Mouse (Mus musculus) adrenal gland, adult 2 months (tissue): ENCODE measurements at regions not wholly inside any gene's neighbourhood (a gene's known extent, or its start where the extent isn't known, plus 50 kb on each side); places are given as distances from the start of the nearest gene placed in this dataset.

Experiments
- DNase-seq: peaks from one replicate; pipeline ENCODE4 v3.0.0; 2021

GRCm38 (mm10) chr2:10825278-10826133 lies 346.4 kb upstream of the Prkcq start:
- peak; percentile 31 for DNase-seq

GRCm38 (mm10) chr2:10826134-10826767 lies 345.7 kb upstream of the Prkcq start:
- DNase-seq: peak; percentile 1

- DNase-seq: no peak
Observed at GRCm38 (mm10) chr2:10839976-10840375, 331.9 kb upstream of the Prkcq start.

DNA sequence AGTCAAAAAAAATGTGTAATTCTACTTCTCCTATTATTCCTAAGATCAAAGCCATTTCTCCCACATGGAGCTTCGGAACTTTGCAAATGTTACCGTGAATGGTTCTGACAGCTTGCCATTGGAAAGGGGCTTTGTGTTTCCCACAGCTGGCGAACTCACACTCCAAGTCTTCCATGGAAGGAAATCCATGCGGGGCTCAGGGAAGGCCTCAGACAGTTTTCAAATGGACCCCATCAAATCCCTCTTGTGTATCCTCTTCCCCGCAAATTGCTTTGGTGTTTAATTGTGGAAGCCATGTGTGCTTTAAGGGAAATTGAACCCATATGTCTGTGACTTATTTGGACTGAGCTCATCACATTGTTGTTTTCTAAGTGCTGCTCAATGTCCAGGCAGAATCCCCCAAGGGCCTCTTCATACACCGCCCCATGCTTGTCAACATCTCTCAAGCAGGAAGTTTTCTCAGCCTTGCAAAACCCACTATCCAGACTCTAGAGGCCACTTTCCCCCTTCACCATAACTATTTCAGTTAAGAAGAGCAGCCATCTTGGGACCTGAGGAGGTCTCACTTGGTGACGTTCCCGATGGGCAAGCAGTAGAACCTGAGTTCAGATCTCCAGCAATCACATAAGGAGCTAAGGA lies 310.1 kb upstream of the Prkcq start:
- no peak for DNase-seq

DNA sequence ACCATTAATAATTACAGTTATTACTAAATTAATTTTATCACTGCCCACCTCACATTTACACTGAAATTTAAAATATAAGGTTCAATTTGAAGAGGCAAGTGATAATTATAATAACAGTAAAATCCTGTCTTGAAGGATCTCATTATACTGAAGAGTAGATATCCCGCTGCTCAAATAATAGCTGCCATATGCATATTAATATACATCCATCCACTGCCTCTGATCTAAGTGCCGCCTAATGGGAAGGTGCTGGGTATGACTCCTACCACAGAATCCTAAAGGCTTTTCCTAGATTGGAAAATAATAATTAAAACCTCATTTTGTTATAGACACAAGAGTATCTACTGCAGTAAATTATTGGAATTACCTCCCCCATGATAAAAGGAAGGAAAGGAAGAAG lies 307.5 kb upstream of the Prkcq start:
- no peak for DNase-seq

DNA sequence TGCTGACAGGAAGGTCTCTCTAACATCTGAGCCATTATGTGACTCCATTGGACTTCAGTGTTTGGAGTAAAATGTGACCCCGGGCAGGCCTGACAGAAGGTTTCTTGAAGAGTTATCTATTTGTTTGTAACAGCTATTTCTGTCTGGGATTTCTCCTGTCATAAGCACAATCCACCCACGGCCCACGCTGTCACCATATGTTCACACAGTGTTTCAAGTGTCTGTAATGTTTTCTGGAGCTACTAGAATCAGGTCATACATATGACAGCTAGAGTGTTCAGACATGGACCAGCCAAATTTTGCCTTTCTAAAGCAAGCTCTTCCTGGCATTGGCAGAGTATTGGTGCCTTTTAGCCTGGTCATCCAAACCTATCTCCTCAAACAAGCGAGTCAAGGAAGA lies 297.6 kb upstream of the Prkcq start:
- DNase-seq: no peak

GRCm38 (mm10) chr2:10901926-10902325 lies 270.0 kb upstream of the Prkcq start:
- no peak for DNase-seq

- no peak for DNase-seq
Observed at GRCm38 (mm10) chr2:10919955-10920354, 252.0 kb upstream of the Prkcq start.

DNA sequence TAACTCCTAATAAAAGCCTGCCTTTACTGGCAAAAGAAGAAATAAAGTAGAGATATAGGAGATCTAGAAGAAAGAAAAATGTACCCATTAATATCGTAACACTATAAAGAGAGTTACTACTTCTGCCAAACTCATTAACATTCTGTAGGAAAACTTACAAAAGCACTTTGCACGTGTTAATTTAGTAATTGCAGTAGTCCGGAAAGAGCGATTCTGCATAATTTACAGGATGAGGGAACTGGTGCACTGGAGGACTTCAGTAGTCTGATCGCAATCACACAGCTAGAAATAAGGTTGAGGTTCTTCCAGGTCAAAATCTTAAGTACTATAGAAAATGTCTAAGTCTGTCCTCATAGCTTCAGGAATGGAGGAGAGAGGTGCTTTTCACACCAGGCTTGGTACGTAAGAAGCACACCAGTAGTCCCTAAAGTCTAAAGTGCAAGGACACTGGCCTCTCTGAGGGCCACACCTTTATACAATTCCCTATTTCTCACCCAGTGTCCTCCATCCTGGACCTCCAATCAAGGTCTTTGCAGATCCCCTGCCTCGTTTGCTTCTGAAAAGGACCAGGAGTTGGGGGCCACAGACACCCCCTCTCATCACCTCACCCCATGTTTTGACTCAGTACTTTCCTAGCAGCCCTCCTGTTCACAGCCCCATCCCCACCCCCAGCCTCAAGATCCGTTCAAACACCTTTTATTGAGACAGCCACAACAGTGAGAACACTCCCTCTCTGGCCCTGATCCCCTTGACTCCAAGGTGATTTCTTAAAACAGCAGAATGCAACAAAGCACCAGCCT lies 251.0 kb upstream of the Prkcq start:
- DNase-seq: no peak

DNA sequence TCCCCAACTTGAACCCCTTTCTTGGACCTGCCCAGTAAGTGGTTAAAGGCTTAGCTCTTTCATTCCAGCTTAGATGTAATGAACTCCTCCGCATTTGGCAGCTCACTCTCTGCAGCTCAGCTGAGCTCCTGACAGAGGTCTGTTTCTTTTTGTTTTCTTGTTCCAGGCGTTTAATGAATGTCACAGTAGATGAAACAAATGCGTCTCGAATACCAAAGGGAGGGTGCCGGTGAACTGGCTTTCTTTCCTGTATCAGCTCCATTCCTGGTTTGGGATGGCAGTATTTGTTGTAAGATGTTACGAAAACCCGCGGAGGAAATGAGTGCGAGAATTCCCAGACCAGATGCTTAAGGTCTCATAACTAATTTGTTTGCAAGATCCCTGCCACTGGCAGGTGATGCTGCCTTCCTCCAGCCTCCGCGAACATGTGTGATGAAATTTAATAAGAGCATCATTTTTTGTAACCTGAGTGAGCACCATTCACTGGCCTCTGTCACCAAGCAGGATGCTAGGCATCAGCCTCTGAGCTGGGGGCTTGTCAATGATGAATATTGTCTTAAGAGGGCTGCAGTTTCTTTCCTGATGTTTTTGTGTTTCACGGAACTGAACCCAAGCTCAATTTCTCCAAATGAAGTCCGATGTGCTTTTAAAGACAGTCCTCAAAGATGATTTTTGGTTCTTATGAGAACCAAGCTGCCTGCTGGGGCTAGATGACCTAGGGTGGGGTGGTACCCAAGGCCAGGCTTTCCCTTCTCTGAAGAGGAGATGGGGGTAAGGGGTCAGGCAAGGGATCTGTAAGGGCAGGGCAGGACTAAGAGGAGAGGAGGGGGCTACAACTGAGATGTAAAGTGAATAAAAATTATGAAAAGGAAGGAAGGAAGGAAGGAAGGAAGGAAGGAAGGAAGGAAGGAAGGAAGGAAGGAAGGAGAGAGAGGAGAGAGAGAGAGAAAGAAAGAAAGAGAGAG lies 250.1 kb upstream of the Prkcq start:
- DNase-seq: no peak

GRCm38 (mm10) chr2:10923984-10924383 lies 247.9 kb upstream of the Prkcq start:
- no peak for DNase-seq

DNA sequence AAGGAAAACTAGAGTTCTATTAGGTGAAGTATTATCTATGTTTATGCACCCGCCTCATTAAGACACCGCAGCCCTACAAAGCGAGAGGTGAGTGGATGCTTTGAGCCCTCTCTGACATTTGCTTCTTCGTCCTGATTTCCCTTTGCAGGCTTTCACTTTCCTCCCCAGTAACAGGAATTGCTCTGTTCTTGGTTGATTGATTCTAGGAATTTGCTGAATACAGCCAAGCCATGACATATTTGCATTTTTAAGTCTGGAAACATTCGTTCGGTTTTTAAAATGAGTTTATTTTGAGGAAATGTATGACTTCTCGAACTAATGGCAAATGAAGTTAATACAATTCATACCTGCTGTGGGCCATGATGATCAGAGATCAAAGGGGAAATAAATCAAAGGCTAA lies 246.5 kb upstream of the Prkcq start:
- DNase-seq: no peak

GRCm38 (mm10) chr2:10937405-10937804 lies 234.5 kb upstream of the Prkcq start:
- no peak for DNase-seq

DNA sequence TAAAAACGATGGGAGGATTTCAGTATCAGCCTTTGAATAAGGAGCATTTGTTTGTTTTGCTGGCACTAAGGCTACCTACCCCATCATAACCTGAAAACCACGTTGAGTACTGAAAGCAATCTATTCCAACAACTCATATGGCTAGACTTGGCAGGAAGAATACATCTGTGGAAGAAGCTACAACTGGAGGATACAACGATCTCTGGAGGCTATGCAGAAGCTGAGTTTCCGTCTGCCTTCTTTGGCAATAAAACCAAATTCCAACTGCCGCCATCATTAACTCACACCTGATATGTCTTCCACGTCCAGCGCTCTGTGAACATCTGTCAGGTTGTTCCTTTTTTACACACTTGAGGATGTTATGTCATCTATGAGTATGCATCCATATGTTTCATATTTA lies 206.7 kb upstream of the Prkcq start:
- no peak for DNase-seq

- no peak for DNase-seq
Observed at GRCm38 (mm10) chr2:10966891-10967290, 205.0 kb upstream of the Prkcq start.

- no peak for DNase-seq
Observed at GRCm38 (mm10) chr2:10969111-10969689, 202.7 kb upstream of the Prkcq start.

DNA sequence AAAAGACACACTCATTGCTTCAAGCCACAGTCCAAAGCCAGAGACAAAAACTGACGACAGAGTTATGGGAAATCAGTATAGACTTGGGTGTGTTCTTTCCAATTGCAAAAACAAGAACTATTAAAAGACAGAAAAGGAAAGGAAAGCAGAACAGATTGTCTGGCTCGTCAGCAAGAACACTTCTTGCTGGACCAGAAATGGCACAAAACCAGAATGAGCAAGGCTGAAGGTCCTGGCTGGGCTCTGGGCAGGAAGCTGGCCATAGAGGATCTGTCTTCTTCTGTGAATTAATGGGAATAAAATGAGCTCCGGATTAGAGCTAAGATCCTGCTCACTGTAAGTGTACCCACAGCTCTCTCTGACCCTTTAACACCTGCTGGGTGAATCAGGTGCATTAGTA lies 199.9 kb upstream of the Prkcq start:
- no peak for DNase-seq

- no peak for DNase-seq
Observed at GRCm38 (mm10) chr2:10978772-10979171, 193.1 kb upstream of the Prkcq start.

DNA sequence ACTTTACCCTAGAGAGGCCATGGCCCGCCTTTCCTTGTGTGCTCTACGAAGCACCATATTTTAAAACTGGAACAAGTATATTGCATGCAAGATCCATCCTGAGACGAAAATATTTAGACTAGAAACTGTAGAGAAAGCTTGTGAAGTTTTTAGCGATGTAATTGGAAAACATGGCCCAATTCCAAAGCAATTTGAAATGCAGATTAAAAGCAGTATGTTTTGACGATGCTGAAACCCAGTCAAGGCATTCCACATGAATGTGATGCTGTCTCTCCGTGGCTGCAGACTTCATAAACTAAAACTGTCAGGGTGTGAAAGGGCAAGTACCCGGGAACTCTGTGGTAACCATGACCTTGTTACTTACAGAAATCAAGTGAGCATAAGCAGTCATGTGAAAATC lies 185.8 kb upstream of the Prkcq start:
- DNase-seq: no peak

- DNase-seq: no peak
Observed at GRCm38 (mm10) chr2:10990043-10990728, 181.7 kb upstream of the Prkcq start.
